Mouse (Mus musculus): ENCODE results near the gene Spry2.

The Spry2 gene

DNA sequence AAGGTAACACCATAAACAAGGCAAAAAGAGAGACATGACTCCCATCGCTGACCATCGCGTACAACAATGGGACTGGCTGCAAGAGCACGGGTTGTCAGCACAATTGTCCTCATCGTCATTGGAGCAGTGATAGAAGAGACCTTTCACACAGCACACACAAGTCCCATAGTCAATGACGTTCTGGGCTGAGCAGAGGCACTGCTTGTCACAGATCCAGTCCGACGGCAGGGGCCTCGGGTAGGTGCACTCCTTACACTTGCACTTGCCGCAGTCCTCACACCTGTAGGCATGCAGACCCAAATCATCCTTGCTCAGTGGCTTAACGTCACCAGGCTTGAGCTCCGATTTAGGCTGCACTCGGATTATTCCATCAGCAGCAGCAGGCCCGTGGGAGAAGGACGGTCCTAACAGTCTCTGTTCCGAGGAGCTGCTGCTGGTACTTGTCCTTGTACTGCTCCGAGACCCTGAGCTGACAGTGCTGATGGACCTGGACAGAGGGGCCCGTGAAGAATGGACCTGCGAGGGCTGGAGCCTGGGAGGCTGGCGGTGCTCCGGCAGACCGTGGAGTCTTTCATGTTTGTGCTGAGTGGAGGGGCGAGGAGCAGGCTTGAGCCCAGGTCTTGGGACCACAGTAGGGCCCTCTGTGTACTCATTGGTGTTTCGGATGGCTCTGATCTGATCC is 3.5 kb downstream of the Spry2 start:
- DNase-seq (ENCODE audit: low spot score) = peak; percentile 32

DNA sequence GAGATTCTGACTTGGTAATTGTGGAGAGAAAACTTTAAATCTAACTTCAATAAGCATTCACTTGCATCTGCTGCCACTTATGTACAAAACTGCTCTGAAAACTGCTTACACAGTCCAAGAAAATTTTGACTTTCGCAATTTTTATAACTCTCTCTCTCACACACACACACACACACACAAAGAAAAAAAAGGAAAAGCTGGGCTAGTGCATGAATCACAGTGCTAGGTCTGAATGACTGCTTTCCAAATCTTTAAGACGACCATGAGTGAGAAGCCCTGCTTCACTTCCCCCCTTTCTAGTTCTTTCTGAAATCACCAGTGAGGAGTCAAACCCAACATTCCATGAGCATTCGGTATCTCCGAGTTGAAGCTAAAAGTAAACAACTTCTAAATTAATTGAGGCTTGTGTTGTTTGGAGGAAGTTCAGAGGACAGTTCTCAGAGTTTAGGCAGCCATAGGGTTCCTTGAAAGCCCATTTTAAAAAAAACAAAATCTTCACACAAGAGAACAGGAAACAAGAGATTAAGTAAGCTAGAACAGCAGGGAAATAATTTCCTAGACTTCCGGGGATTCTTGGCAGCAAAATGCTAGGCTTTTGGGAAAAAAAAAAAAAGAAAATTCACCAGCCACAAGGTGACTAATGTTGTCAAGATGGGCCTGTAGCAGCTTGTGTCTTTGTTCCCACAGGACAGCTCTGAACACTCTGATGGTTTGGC is 5.9 kb downstream of the Spry2 start:
- peak; percentile 31 for DNase-seq (ENCODE audit: low spot score)

DNA sequence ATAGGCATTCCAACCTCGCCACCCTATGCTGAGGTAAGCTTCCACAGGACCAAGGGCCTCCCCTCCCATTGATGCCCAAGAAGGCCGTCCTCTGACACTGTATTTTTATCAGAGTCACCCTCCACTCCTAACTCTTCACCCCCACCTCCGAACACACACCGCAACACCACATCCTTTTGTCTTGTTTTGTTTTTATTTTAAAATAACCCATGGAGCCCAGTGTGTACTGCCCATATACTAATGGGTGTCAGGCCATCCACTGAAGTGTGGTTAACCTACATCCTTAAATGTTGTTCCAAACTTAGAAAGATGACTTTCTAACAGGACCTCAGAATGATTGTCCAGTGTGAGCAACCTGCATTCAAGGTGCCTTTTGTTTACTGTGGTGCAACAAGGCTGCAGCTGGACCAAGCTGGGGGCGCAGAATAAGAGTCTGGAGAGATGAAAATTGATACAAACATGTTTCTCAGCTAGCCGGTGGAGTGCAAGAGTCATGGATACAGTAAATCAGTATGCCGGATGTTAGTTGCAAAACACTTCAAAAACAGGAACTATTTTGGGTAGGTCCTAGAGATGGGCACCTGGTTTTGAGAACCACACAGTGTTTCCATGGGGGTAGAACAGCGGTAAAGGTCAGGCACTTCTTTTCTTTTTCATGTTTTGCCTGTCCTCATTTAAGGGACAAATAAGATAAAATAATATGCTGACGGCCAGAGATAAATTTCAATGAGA is 9.8 kb downstream of the Spry2 start:
- no peak for DNase-seq (ENCODE audit: low spot score)

DNA sequence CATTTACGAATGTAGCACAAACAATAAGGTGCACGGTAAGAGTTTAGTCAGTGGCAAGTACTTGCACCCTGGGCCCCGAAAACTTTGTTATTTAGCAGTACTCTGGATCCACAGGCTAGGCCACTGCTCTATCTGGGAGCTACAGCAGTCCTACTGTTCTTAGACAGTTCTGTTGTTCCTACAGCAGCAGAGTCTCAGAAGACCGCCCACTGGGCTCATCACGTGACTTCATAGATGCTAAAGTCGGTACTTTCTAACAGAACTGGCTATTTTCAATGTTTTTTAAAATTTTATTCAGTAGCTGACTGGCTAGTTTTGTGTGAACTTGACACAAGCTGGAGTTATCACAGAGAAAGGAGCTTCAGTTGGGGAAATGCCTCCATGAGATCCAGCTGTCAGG is 11.4 kb downstream of the Spry2 start:
- DNase-seq (ENCODE audit: low spot score) = no peak

DNA sequence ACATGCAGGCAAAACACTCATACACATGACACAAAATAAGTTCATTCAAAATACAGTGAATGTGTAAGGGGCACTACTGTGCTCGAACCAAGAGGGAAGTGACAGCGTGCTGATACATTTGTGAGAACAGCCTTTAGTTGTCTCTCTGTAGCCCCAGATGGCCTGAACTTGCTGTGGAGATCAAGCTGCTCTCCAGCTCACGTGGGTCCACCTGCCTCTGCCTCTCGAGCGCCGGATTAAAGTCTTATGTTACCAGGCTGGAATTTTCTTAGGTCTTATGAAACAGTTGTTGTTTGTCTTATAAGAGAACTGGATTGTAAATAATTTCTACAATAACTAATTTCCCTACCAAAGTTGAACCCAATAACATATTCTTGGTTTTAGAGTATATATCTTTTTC is 13.4 kb downstream of the Spry2 start:
- DNase-seq (ENCODE audit: low spot score) = no peak

DNA sequence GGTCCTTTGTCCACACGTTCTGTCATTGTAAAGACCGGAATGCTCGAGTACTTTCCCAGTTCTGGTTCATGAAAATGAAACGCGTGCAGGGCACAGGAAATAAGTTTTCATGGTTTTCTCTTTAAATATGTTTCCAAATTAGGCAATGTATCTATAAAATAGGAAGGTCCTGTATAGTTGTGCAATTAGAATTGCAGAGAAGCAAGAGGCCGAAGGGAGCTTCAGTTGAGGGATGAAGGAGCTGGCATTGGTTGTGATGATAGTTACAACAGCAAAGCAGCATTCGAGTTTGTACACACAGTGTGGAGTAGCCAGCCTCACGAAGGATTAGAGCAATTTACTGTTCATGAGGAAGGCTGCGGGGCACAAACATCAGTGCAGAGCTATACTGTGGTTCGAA is 18.3 kb downstream of the Spry2 start:
- no peak for DNase-seq (ENCODE audit: low spot score)

DNA sequence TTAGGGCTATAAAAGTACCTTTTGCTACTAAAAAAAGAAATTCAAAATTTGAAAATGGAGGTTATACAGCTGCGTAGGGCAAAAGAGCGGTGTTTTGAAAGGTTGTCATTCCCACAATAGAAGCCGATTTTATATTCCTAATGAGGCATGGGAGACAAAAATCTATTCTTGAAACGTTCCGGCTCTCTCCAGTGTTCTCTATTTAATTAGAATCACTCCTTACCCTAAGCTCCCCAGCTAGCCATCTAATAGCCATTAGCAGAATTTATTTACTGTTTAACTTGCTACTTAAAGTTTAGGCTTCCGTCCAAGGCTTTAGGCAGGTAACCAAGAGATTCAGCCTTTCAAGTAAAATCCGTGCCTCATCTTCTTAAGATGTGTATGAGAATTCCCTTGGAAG is 20.2 kb downstream of the Spry2 start:
- DNase-seq (ENCODE audit: low spot score) = no peak

DNA sequence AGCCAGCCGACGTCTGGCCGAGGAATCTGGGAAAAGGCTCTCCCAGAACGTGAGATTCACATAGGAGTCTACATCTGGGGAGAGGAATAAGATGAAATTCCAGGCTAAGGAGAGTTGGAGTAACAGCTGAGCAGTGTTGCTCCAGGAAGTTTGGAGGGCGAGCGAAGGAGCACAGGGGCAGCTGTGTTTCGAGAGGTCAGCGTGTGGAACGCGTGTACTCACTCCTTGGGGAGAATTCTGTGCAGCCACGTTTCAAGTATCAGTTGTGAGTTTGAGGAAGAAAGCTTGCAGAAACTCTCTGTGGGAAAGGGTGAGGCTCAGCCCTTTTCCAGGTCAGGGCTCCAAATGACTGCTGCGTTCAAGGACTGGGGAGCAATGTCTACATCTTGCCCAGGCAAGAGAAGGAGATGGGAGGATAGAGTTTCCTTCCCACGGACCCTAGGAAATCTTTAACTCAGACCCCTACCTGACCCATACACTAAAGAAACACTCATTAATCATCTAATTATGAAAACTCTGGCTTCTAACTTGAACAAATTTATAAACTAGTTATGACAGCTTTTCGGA is 26.2 kb downstream of the Spry2 start:
- DNase-seq (ENCODE audit: low spot score) = no peak

DNA sequence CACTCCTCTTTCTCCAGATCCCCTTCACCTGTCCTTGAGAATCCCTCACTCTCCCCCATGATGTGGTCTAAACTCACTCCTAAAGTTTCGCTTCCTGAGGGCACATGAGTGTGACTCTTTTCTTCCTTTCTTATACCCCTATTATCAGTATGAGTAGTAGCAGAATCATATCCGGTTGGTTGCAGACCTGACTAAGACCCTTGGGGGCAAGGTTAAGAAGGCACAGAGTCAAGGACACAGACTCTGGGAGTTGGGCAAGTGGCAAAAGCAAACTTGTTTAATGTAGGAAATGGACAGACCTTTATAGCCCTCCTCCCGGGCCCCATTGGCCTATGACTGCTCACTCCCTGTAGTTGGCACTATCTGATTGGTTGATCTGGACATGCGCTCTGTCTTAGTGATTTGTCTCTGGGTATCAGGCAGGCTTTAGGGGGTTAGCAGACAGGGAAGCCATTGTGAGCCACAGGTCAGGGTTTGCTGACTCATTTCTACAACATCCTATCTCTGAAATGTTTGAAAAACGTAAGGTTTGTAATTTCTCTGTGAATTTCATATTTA is 31.2 kb downstream of the Spry2 start:
- DNase-seq (ENCODE audit: low spot score) = no peak

DNA sequence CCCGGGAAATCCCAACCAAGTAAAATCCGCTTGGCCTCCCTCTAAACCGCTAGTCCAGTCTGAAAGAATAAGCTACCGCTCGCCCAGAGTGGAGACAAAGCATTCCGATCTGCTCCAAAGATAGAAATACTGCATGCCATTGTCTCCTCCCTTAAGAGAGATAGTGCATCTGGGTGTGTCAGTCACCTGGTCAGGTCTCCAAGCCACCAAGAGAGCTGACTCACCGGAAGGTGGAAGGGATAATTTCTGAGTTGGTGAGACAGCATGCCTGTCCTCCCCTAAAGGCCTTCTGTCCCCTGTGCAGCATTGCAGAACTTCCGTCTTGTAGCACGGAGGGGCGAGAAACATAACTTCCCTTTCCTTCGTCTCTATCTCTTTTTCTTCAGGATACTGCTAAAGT is 34.4 kb downstream of the Spry2 start:
- no peak for DNase-seq (ENCODE audit: low spot score)

DNA sequence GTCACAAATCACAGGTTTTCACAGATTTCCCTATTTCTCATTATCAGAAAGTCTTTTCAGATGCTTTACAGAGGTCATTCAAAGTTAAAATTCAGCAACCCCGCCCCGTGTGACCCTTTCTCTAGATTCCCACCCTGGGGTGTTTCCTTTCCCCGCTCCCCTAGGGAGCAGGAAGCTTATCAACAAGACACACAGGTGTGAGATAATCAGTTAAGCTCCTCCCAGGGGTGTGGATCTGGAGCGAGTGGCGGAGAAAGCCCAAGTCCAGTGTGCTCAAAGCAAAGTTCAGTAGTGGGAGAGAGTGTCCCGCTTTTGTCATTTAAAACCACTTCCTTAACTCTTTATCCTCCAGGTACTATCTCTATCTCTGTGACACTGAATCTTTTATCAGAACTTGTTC is 35.7 kb downstream of the Spry2 start:
- no peak for DNase-seq (ENCODE audit: low spot score)

DNA sequence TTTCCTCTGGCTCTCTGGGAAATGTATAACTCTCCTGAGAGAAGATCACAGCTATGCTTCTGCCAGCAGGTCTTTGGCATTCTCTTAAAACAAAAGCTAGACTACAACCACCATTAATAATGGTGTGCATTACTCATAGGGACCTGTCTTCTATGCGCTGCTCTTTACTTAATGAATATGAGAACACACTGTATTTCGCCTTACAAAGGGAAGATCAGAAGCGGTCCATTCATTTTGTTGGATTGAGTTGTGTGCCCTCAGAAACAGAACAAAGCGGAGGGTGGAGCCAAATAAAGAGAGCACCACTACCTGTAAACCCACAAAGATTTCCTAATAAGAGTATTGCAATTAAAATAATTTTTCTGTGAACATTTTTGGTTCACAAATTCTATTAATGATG is 36.3 kb downstream of the Spry2 start:
- DNase-seq (ENCODE audit: low spot score) = no peak

DNA sequence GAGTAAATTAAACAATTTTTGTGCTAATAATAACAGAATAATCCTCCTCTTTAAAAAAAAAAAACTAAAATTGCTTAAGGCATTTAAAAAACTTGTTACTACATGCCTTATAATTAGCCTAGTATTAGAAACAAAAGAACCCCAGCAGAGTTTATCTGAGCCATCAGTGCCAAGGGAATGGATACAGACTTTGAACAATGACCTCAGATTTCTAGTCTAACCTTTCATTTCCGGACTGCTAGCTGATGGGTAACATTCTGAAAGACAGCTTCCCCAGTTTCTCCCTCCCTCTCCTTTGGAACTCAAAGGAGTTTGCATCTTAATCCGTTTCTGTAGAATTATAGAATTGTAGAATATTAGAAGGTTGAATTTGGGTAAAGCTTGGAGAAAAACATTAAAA is 36.7 kb downstream of the Spry2 start:
- DNase-seq (ENCODE audit: low spot score) = no peak

DNA sequence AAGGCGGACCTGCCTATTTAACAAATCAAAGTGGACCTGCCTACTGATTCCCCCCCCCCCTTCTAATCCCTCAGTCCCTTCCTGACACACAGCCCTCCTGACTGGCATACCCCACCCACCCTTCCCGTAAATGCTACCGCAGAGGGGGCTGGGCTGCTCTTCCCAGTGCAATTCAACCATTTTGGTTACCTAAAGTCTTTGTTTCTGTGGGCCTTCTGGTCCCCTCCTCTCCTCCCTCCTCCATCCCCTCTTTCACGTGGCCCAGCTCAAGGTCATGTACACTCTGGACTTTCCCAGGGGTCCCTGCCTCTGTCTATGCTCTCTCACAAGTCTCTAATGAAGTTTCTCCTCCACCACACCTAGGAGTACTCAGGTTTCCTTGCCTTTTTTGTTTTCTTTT is 37.3 kb downstream of the Spry2 start:
- no peak for DNase-seq (ENCODE audit: low spot score)

DNA sequence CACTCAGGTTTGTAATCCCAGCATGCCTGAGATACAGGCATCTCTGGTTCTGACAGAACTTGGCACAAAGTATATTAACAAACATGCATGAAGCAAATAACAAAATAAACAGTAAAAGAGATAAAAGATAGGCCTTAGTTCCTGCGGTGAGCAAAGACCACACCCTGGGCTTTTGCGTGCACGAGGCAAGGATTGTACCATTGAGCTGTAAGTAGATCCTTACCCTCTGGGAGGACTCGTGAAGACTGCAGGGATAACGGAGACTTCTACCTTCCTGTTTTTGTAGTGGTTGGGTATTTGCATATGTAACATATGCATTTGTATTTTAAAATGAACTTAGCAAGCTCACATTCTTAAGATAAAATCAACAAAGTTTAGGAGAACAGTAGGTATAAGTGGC is 37.7 kb downstream of the Spry2 start:
- no peak for DNase-seq (ENCODE audit: low spot score)

DNA sequence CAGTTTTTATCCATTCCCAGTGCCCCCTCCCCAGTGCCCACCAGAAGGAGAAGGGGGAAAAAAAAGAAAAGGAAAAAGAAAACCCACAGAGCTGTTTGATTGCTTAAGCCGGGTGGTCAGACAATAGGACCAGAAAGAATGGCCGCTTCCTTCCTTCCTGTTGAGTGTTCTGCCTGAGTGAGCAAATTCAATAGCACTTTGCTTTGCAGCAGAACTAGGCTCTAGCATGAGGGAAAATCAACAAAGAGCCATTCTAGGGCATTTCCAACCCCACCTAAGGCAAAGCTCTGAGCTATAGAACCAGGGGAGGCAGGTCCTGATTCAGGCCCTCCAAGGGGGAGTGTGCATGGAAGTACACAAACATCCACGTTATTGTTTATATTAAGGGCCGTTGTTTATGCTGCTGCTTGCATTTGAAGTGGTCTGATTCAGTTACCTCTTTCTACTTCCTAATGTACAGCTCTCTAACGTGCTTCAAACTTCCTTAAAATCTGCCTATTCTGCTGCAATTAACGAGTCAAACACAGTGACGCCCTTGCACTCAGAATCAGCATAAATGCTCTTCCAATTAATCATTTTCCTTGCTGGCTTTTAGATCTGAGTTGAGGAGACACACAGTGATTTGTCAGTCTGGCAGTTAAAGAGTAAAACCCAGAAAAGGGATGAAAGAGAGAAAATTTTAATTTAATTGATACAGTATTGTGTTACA is 45.1 kb downstream of the Spry2 start:
- DNase-seq (ENCODE audit: low spot score) = no peak

Data from MN1 (cell line).